Mouse (Mus musculus) heart, embryonic 14.5 days (tissue): Measurements from ENCODE around the gene Asdurf. TPM values are rescaled to one million over a fixed set of nuclear protein-coding genes. Genes with fewer than 3 reads are reported as not detected.
"Not testable (repeated sequence)": the region's sequence is repeated elsewhere in the genome, so short reads cannot be mapped to it uniquely, and the experiment has no call there.

Experiments used
- ATAC-seq: fragments of 200-750 bp; cut with Nextera tagmentation; 2 replicates; pipeline ENCODE4 v1.8.0; 2017; ENCODE audit warnings: low read depth, moderate TSS enrichment; ENCODE audit not compliant: insufficient number of reproducible peaks, insufficient read depth, low FRiP score
- H3K27ac ChIP-seq, 2 experiments: fragments of 200-500 bp in 1 of 2; fragments of 300-500 bp in 1 of 2; sonication (generic) in 1 of 2; replicated peaks in 1 of 2; 2 replicates each; pipeline ENCODE4 v1.5.1; 2012 to 2014; ENCODE audit warnings: low read depth in 2 of 2, low read length in 2 of 2, control low read depth in 1 of 2, mild to moderate bottlenecking in 1 of 2, mixed read lengths in 1 of 2; ENCODE audit not compliant: control insufficient read depth in 1 of 2, insufficient read depth in 1 of 2
- H3K27me3 ChIP-seq: fragments of 300-500 bp; sonication (generic); 2 replicates; pipeline ENCODE4 v1.6.1; 2014; ENCODE audit warnings: mild to moderate bottlenecking, low read length, control low read depth; ENCODE audit not compliant: control insufficient read depth, insufficient read depth
- H3K36me3 ChIP-seq: fragments of 300-500 bp; sonication (generic); 2 replicates; pipeline ENCODE4 v1.6.1; 2014; ENCODE audit warnings: mild to moderate bottlenecking, control low read depth, low read length, mixed read lengths; ENCODE audit not compliant: control insufficient read depth, insufficient read depth
- H3K4me1 ChIP-seq, 2 experiments: fragments of 200-500 bp in 1 of 2; fragments of 300-500 bp in 1 of 2; sonication (generic) in 1 of 2; 2 replicates each; pipeline ENCODE4 v1.6.1; 2012 to 2014; ENCODE audit warnings: low read length in 2 of 2, control low read depth in 1 of 2, mixed read lengths in 1 of 2; ENCODE audit not compliant: control insufficient read depth in 2 of 2, insufficient read depth in 2 of 2
- H3K4me2 ChIP-seq: fragments of 300-500 bp; sonication (generic); 2 replicates; pipeline ENCODE4 v1.6.1; 2014; ENCODE audit warnings: mild to moderate bottlenecking, low read length
- H3K4me3 ChIP-seq, 2 experiments: fragments of 200-500 bp in 1 of 2; fragments of 300-500 bp in 1 of 2; sonication (generic) in 1 of 2; 2 replicates each; pipeline ENCODE4 v1.5.1; 2012 to 2014; ENCODE audit warnings: low read length in 2 of 2, mild to moderate bottlenecking in 2 of 2, control low read depth in 1 of 2, low read depth in 1 of 2, moderate library complexity in 1 of 2; ENCODE audit not compliant: control insufficient read depth in 1 of 2, insufficient read depth in 1 of 2
- H3K9ac ChIP-seq: fragments of 300-500 bp; sonication (generic); 2 replicates; pipeline ENCODE4 v1.6.1; 2014; ENCODE audit warnings: mild to moderate bottlenecking, low read length
- H3K9me3 ChIP-seq: fragments of 300-500 bp; sonication (generic); 2 replicates; pipeline ENCODE4 v1.6.1; 2016; ENCODE audit warnings: low read length, control low read depth; ENCODE audit not compliant: control insufficient read depth
- WGBS: fragments of 180-500 bp; shearing (Covaris S2); extraction: QIAGEN DNeasy Blood & Tissue Kit; methylation state at CpG from one replicate; pipeline ENCODE4 v1.1.7; 2014; 5-methylcytosine and 5-hydroxymethylcytosine counted together
- polyA plus RNA-seq: library from polyadenylated mRNA; unstranded; fragments of >200 nt; fragmentation: Nextera tagmentation; extraction: Ambion mirVana; gene quantifications from 2 replicates; pipeline ENCODE4 v1.2.1, GENCODE M21; 2014

Asdurf gene
- polyA plus RNA-seq = 5.5 and 7.6 TPM in 2 replicates

DNA sequence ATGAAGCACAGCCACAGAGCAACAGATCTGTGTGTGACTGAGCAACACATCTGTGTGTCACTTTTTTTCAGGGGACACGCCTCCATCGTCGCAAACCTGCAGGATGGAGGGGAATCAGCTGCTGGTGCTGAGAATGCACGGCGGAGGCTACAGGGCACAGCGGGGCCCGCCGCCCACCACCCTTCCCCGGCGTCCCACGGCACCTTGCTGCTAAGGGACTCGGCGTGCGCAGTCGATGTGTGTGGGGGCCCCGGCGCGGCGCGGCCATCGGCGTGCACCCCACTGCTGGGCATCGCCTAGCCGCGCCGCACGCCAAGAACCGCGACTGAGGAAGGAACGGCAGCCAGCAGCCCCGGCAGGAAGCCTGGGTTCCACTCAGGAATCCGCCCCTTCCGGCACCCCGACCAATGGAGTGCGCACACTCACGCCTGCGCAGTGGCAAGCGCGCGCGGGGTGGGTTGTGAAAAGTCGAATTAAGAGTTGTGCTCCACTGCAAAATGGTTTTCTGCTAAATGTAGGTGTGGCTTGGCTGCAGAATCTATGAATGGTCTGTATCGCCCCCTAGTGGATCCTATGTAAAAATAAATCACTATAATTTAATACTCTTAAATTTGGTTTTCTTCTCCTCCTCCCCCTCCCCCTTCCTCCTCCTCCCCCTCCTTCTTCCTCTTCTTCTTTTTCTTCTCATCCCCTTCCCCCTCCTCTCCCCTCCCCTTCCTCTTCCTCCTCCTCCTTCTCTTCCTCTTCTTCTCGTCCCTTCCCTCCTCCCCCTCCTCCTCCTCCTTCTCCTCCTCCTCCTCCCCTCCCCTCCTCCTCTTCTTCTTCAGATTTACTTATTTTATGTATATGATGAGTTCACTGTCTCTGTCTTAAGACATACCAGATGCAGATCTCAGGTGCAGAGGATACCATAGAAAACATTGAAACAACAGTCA is at the start of gene Asdurf, which contains the start of the genes Gm28551 and Asnsd1:
Asdurf (minus strand) TSS at position 293 of the 935 bp plus-strand sequence.
Gm28551 (minus strand) TSS at position 341 of the 935 bp plus-strand sequence.
Asnsd1 (minus strand) TSS at position 426 of the 935 bp plus-strand sequence.
- Histone ChIP-seq H3K36me3 (peaks cover 23% of the 10 kb centered on the region), H3K4me3 (peak within 1 kb of the TSS; percentile 86 to 88), H3K9me3 (no peaks in the 10 kb centered on the region), H3K9ac (peak within 1 kb of the TSS; percentile 93), H3K27me3 (no peaks in the 10 kb centered on the region), H3K4me2 (peak within 1 kb of the TSS; percentile 71), H3K4me1 (peaks cover 0 to 6% of the 10 kb centered on the region in 2 experiments; a peak in 2 of 4 replicates), H3K27ac (peak within 1 kb of the TSS; percentile 76 to 78)
- ATAC-seq = peak; percentile 98
- WGBS = under 1% methylated on average over 43 of the region's 44 CpGs

GRCm38 (mm10) chr1:53393936-53394760 is 41.7 kb upstream of the Asdurf start:
- H3K9me3 ChIP-seq, H3K27me3 ChIP-seq, H3K9ac ChIP-seq, ATAC-seq, H3K36me3 ChIP-seq, H3K27ac ChIP-seq, H3K4me1 ChIP-seq: not testable (repeated sequence)
- Histone ChIP-seq H3K4me3 (peak overlapping the region; percentile 25 to 34), H3K4me2 (peak overlapping the region; percentile 62)
- WGBS = 18% methylated on average over 21 of the region's 21 CpGs

- no peak for ATAC-seq
- 0 out of 2 replicates have a peak, but pooled peaks cover 3% of the 10 kb centered on the region for H3K9me3 ChIP-seq
- H3K36me3 ChIP-seq = no peaks in the 10 kb centered on the region
- 92% methylated on average over 10 of the region's 14 CpGs for WGBS
- H3K4me2 ChIP-seq = no peak overlapping the region
- 0 out of 4 replicates have a peak, but pooled peaks cover 0 to under 1% of the 10 kb centered on the region in 2 experiments for H3K4me1 ChIP-seq
- no peak overlapping the region for H3K9ac ChIP-seq
- H3K4me3 ChIP-seq = no peak overlapping the region
- no peaks in the 10 kb centered on the region for H3K27me3 ChIP-seq
- H3K27ac ChIP-seq = no peak overlapping the region
These were observed 36.3 kb upstream of the Asdurf start for GRCm38 (mm10) chr1:53388762-53389161.

- Histone ChIP-seq H3K9ac (no peak overlapping the region), H3K36me3 (no peaks in the 10 kb centered on the region), H3K27me3 (no peaks in the 10 kb centered on the region), H3K4me1 (no peaks in the 10 kb centered on the region), H3K9me3 (no peaks in the 10 kb centered on the region), H3K27ac (no peak overlapping the region), H3K4me2 (no peak overlapping the region), H3K4me3 (no peak overlapping the region)
- WGBS = 84% methylated on average over 6 of the region's 6 CpGs
- ATAC-seq = no peak
These were observed 31.8 kb upstream of the Asdurf start for GRCm38 (mm10) chr1:53384085-53384688.

DNA sequence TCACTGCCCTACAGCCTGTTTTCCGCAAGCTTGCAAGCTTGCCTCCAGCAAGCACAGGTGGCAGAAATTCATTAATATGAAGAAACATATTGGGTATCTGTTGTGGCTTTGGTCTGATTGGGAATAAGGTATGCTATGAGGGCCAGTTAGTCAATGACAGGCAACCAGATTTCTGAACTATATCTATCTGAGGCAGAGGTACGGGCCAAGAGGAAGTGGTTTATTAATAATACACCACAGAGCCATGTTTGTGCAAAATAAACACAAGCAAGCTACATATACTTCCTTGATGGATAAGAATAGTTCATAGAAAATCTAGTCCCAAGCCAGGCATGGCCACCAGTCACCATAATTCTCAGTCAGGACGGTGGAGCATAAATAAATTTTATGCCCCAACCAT is 25.3 kb upstream of the Asdurf start:
- H3K36me3 ChIP-seq = no peaks in the 10 kb centered on the region
- no peaks in the 10 kb centered on the region for H3K9me3 ChIP-seq
- H3K27ac ChIP-seq = no peak overlapping the region
- H3K27me3 ChIP-seq = no peaks in the 10 kb centered on the region
- H3K4me1 ChIP-seq = no peaks in the 10 kb centered on the region
- H3K4me2 ChIP-seq = no peak overlapping the region
- no peak for ATAC-seq
- 82% methylated on average over 3 of the region's 3 CpGs for WGBS
- H3K4me3 ChIP-seq = no peak overlapping the region
- H3K9ac ChIP-seq = no peak overlapping the region

DNA sequence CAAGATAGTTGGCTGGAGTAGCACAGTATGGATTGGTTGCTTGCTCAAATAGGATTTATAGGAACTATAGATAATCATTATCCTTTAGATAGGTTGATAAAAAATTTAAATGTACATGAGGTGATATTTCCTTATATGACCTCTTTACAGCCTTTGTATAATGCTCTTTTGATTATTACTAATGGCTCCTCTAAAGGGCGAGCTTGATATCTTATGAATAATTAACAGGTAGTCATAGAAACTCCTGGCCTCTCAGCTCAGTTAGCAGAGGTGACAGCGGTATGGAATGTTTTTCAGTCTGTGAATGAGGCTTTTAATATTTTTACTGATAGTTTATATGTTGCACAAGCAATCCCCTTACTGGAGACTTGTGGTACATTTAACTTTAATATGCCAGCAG is 23.5 kb upstream of the Asdurf start:
- H3K36me3 ChIP-seq, H3K4me3 ChIP-seq, H3K27ac ChIP-seq, ATAC-seq, H3K27me3 ChIP-seq, H3K9ac ChIP-seq, H3K4me2 ChIP-seq, H3K4me1 ChIP-seq, H3K9me3 ChIP-seq: not testable (repeated sequence)
- 89% methylated on average over 2 of the region's 2 CpGs for WGBS

DNA sequence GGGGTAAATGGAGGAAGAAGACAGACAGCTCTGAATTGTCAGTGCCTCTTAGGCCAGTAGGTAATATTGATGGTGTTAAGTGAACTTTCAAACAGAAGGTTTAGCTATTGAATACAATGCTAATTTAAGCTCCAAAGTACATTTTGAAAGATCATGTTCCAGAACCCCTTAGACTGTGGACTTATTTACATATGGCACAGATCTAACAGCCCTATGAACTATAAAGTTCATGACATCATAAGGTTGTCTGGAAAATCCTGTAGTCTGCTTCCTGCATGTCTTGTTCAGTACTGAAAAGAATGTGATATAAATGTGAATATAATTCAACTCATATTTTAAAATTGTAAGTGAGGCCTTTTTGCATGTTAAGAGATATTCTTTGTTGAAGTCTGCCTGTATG is 6.6 kb upstream of the Asdurf start:
- Histone ChIP-seq H3K4me3 (no peak overlapping the region), H3K4me1 (no peaks in the 10 kb centered on the region), H3K27ac (no peak overlapping the region), H3K27me3 (no peaks in the 10 kb centered on the region), H3K9ac (no peak overlapping the region), H3K4me2 (no peak overlapping the region), H3K36me3 (no peaks in the 10 kb centered on the region), H3K9me3 (no peaks in the 10 kb centered on the region)
- ATAC-seq = no peak
